19 mouse cellular contexts compared by ENCODE assay signal in the genomic region with DNA sequence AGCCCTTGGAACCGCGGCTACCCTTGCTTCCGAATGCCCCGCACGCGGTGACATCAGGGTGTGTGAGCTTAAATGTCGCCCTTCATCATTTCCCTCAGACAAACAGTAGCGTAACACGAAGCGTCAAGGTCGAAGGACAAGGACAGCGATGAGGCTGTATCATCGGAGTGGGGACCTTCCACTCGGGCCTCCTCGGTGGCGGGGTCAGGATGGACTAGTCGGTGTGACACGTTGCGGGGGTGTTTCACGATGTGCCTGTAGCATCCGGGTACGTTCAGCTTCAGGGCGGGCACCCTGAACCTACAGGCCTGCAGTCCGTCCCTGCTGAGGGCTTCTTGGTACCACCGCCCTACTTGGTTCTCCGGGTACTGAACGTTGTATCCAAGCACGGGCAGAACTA. TPM values are rescaled to one million over a fixed set of nuclear protein-coding genes. Genes with fewer than 3 reads are reported as not detected.
"Had no signal": no experiment of that assay in that cellular context is flagged by ENCODE, and none has a peak within 500 bp of the region (broad histone marks: within the 10 kb centered on the region; RNA-seq: fewer than 3 reads in every experiment).

No protein-coding gene starts in this region.

- H3K27ac ChIP-seq: kidney, embryonic 15.5 days; limb, embryonic 12.5 days; liver, embryonic 13.5 days; lung, embryonic 15.5 days; macrophage; midbrain, embryonic 15.5 days; neural tube, embryonic 12.5 days; stomach, postnatal 0 days had no signal

- DNase-seq: kidney, postnatal 14 days; layer of hippocampus, postnatal 36 days; liver; liver, embryonic 13.5 days; liver, postnatal 0 days; lung, postnatal 14 days; thymus, adult 2 months; thymus, postnatal 25 days had no signal

- H3K4me1 ChIP-seq: kidney, embryonic 15.5 days; limb, embryonic 12.5 days; liver, embryonic 13.5 days; lung, embryonic 15.5 days; megakaryocyte, embryonic 14.5 days; midbrain, embryonic 15.5 days; neural tube, embryonic 12.5 days had no signal

- H3K9me3 ChIP-seq: kidney, embryonic 15.5 days; liver, embryonic 13.5 days; lung, embryonic 15.5 days; megakaryocyte, embryonic 14.5 days; midbrain, embryonic 15.5 days; neural tube, embryonic 12.5 days had no signal

- H3K4me2 ChIP-seq: kidney, embryonic 15.5 days; limb, embryonic 12.5 days; liver, embryonic 13.5 days; lung, embryonic 15.5 days; midbrain, embryonic 11.5 days; midbrain, embryonic 15.5 days; neural tube, embryonic 12.5 days had no signal

- ATAC-seq: liver, postnatal 0 days; midbrain, embryonic 15.5 days had no signal

- H3K27me3 ChIP-seq: kidney, embryonic 15.5 days; limb, embryonic 12.5 days; liver, embryonic 13.5 days; lung, embryonic 15.5 days; megakaryocyte, embryonic 14.5 days; midbrain, embryonic 15.5 days; neural tube, embryonic 12.5 days had no signal

- H3K36me3 ChIP-seq: lung, embryonic 15.5 days; midbrain, embryonic 15.5 days had no signal

- H3K4me3 ChIP-seq: kidney, embryonic 15.5 days; limb, embryonic 12.5 days; liver, embryonic 13.5 days; lung, embryonic 15.5 days; megakaryocyte, embryonic 14.5 days; midbrain, embryonic 15.5 days; neural tube, embryonic 12.5 days had no signal

- H3K9ac ChIP-seq: kidney, embryonic 15.5 days; limb, embryonic 12.5 days; liver, embryonic 13.5 days; liver, postnatal 0 days; lung, embryonic 15.5 days; midbrain, embryonic 15.5 days; neural tube, embryonic 12.5 days had no signal

RNA-seq across cellular contexts. Expression of gene Adamts20, which starts 58.0 kb away (rescaled TPM):
- total RNA-seq: monocyte, adult 5-6 weeks; neutrophil, adult 5-6 weeks had no signal
- polyA plus RNA-seq: liver, postnatal 0 days; macrophage had no signal
